Mouse (Mus musculus) erythroid progenitor cell, adult 5-6 weeks (primary cell): ENCODE data around the gene Stmnd1. TPM values are rescaled to one million over a fixed set of nuclear protein-coding genes. Genes with fewer than 3 reads are reported as not detected.

Experiments
- total RNA-seq, 2 experiments: library from RNA; stranded (forward) in 1 of 2; stranded (reverse) in 1 of 2; fragments of 150-400 nt in 1 of 2; fragments of 186-747, 209-891 nt in 1 of 2; gene quantifications; 2 replicates each; pipeline versions ENCODE4 v1.2.3 to v1.2.4; 2015 to 2017; ENCODE audit warnings: low replicate concordance in 2 of 2

Gene Stmnd1
- total RNA-seq, 2 experiments from 2014 or later, result not detected

Other genes starting within 250 kb of the Stmnd1 start
- 0.36 and 0.42 TPM in 2 replicates for gene Rbm24, start 144.7 kb downstream of the Stmnd1 start, total RNA-seq (2015; ENCODE audit: low replicate concordance)
- 0.13 TPM in 1 of 2 replicates, not detected in the other for gene Rbm24, start 144.7 kb downstream of the Stmnd1 start, total RNA-seq (2017; ENCODE audit: low replicate concordance)
- gene Cap2, start 228.1 kb downstream of the Stmnd1 start, total RNA-seq (2015; ENCODE audit: low replicate concordance), result not detected in 2 replicates
- gene Cap2, start 228.1 kb downstream of the Stmnd1 start, total RNA-seq (2017; ENCODE audit: low replicate concordance), result 2.3 TPM in 1 of 2 replicates, not detected in the other